Mouse (Mus musculus) adrenal gland, postnatal 10 days (tissue): Measurements from ENCODE around the gene Ints3. TPM values are rescaled to one million over a fixed set of nuclear protein-coding genes. Genes with fewer than 3 reads are reported as not detected.

ENCODE experiments used
- DNase-seq: peaks from one replicate; pipeline ENCODE4 v3.0.0; 2021; ENCODE audit warnings: mixed read lengths
- total RNA-seq, 2 experiments: library from RNA; stranded (reverse); gene quantifications; 2 replicates each; pipeline ENCODE4 v1.2.3; 2021

Ints3 gene
- total RNA-seq, 2 experiments from 2014 or later, result 46.8 to 51.6 TPM

- no peak for DNase-seq
Observed at GRCm38 (mm10) chr3:90445417-90446200, 12.2 kb upstream of the Ints3 start.

GRCm38 (mm10) chr3:90443977-90444376, 10.6 kb upstream of the Ints3 start:
- DNase-seq, result no peak

- no peak for DNase-seq
Observed at GRCm38 (mm10) chr3:90440756-90441155, 7.3 kb upstream of the Ints3 start.

GRCm38 (mm10) chr3:90437131-90437530, 3.7 kb upstream of the Ints3 start:
- DNase-seq, result no peak

- no peak for DNase-seq
Observed at GRCm38 (mm10) chr3:90434073-90434730, 780 bp upstream of the Ints3 start.

GRCm38 (mm10) chr3:90432811-90433219, 607 bp downstream of the Ints3 start:
- DNase-seq, result no peak

- no peak for DNase-seq
Observed at GRCm38 (mm10) chr3:90432348-90432747, 1.1 kb downstream of the Ints3 start.

GRCm38 (mm10) chr3:90429576-90429975, 3.8 kb downstream of the Ints3 start:
- no peak for DNase-seq

- no peak for DNase-seq
Observed at GRCm38 (mm10) chr3:90428186-90428585, 5.2 kb downstream of the Ints3 start.

GRCm38 (mm10) chr3:90427574-90427973, 5.8 kb downstream of the Ints3 start:
- no peak for DNase-seq

- DNase-seq, result no peak
Observed at GRCm38 (mm10) chr3:90425499-90425898, 7.9 kb downstream of the Ints3 start.

- no peak for DNase-seq
Observed at GRCm38 (mm10) chr3:90423549-90423948, 9.9 kb downstream of the Ints3 start.

GRCm38 (mm10) chr3:90420696-90421095, 12.7 kb downstream of the Ints3 start:
- DNase-seq, result no peak

- no peak for DNase-seq
Observed at GRCm38 (mm10) chr3:90413011-90413396, 20.4 kb downstream of the Ints3 start.

GRCm38 (mm10) chr3:90412312-90413010, 21.0 kb downstream of the Ints3 start:
- peak; percentile 90 for DNase-seq

GRCm38 (mm10) chr3:90408721-90409120, 24.7 kb downstream of the Ints3 start:
- DNase-seq, result no peak

GRCm38 (mm10) chr3:90406414-90406813, 27.0 kb downstream of the Ints3 start:
- no peak for DNase-seq

- DNase-seq, result no peak
Observed at GRCm38 (mm10) chr3:90404609-90405008, 28.8 kb downstream of the Ints3 start.

GRCm38 (mm10) chr3:90404121-90404520, 29.3 kb downstream of the Ints3 start:
- DNase-seq, result peak; percentile 58

GRCm38 (mm10) chr3:90400993-90401392, 32.4 kb downstream of the Ints3 start:
- no peak for DNase-seq

- DNase-seq, result no peak
Observed at GRCm38 (mm10) chr3:90395629-90396028, 37.8 kb downstream of the Ints3 start.

- no peak for DNase-seq
Observed at GRCm38 (mm10) chr3:90392661-90393060, 40.8 kb downstream of the Ints3 start.

- DNase-seq, result no peak
Observed at GRCm38 (mm10) chr3:90391941-90392340, 41.5 kb downstream of the Ints3 start.
